Mouse (Mus musculus): Measurements from ENCODE around the gene Trim33. TPM values are rescaled to one million over a fixed set of nuclear protein-coding genes. Genes with fewer than 3 reads are reported as not detected.

The Trim33 gene
- total RNA-seq, 2 experiments from 2014 or later: 50.1 to 50.2 TPM

GRCm38 (mm10) chr3:103393283-103394060 is 114.4 kb downstream of the Trim33 start:
- no peak for DNase-seq (ENCODE audit: low spot score in 2 of 2)

- no peak for DNase-seq (ENCODE audit: low spot score in 2 of 2)
Measured at GRCm38 (mm10) chr3:103394121-103394520, 115.0 kb downstream of the Trim33 start.

- DNase-seq (ENCODE audit: low spot score in 2 of 2): no peak
Measured at GRCm38 (mm10) chr3:103397523-103397922, 118.4 kb downstream of the Trim33 start.

GRCm38 (mm10) chr3:103400807-103401206 is 121.7 kb downstream of the Trim33 start:
- DNase-seq (ENCODE audit: low spot score in 2 of 2): no peak

- peak; percentile 76 to 84 for DNase-seq (ENCODE audit: low spot score in 2 of 2)
Measured at GRCm38 (mm10) chr3:103401342-103402098, 122.4 kb downstream of the Trim33 start.

- no peak for DNase-seq (ENCODE audit: low spot score in 2 of 2)
Measured at GRCm38 (mm10) chr3:103402212-103402611, 123.1 kb downstream of the Trim33 start.

- DNase-seq (ENCODE audit: low spot score in 2 of 2): no peak
Measured at GRCm38 (mm10) chr3:103405135-103405534, 126.0 kb downstream of the Trim33 start.

GRCm38 (mm10) chr3:103405871-103406765 is 127.0 kb downstream of the Trim33 start:
- DNase-seq (ENCODE audit: low spot score in 2 of 2): no peak

Other genes with a start within 250 kb of the Trim33 start
- 100 to 1,000 TPM in 1 of 2 experiments, 10 to 100 TPM in 1; 84.1 to 101 TPM for gene Nras, start 221.0 kb upstream of the Trim33 start, total RNA-seq (2021)
- gene Ampd1, start 205.3 kb upstream of the Trim33 start, total RNA-seq (2021): not detected
- gene Dennd2c, start 176.7 kb upstream of the Trim33 start, total RNA-seq (2021): under 1 TPM; 0.67 to 0.94 TPM
- 10 to 100 TPM; 62.0 to 62.9 TPM for gene Bcas2, start 107.6 kb upstream of the Trim33 start, total RNA-seq (2021)

Data from layer of hippocampus, postnatal 14 days (tissue).